Mouse (Mus musculus): ENCODE data around the gene Syn3. TPM values are rescaled to one million over a fixed set of nuclear protein-coding genes. Genes with fewer than 3 reads are reported as not detected.

Gene Syn3
- total RNA-seq, 1 experiment: 1.5 TPM

DNA sequence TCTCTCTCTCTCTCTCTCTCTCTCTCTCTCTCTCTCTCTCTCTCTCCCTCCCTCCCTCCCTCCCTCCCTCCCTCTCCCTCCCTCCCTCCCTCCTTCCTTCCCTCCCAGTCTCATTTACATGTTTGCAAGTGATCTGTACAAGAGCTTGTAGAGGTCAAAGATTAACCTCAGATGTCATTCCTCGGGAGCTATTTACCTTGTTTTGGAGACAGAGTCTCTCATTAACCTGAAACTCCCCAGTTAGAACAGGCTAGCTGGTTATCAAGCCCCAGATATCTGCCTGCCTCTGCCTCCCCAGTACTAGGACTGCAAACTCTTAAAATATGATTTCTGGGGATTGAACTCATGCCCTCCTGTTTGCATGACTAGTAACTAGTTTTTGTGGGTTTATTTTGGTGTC lies 348.6 kb downstream of the Syn3 start:
- Histone ChIP-seq H3K36me3 (ENCODE audit: control insufficient read depth, insufficient read depth, low read length, poor library complexity, severe bottlenecking) (no peaks in the 10 kb centered on the region), H3K4me1 (ENCODE audit: control insufficient read depth in 2 of 2, insufficient read depth in 2 of 2, low read length in 2 of 2, poor library complexity in 1 of 2) (no peaks in the 10 kb centered on the region), H3K9ac (ENCODE audit: insufficient read depth, low read depth, low read length, poor library complexity, severe bottlenecking) (no peak overlapping the region), H3K9me3 (ENCODE audit: control insufficient read depth, insufficient read depth, low read depth, low read length) (no peaks in the 10 kb centered on the region), H3K27ac (ENCODE audit: insufficient read depth, low read depth, low read length, poor library complexity, severe bottlenecking) (no peak overlapping the region), H3K4me3 (ENCODE audit: insufficient read depth in 1 of 2, low read depth in 1 of 2, low read length in 2 of 2, poor library complexity in 1 of 2, severe bottlenecking in 1 of 2) (no peak overlapping the region)
- in situ Hi-C loops (cut with MboI; ENCODE audit: low sequenced_read_pairs in 2 of 2, unreplicated experiment in 2 of 2): no loop called here
- DNase-seq (ENCODE audit: low read depth, low spot score): no peak
- TF ChIP-seq CHD2 (IDR thresholded peaks at IDR 0.05; ENCODE audit: low read depth, low read length): no peak
- no peak for TF ChIP-seq HCFC1 (IDR thresholded peaks at IDR 0.05; ENCODE audit: borderline replicate concordance, insufficient read depth, low read length)
- no peak for TF ChIP-seq ZNF384 (IDR thresholded peaks at IDR 0.05; ENCODE audit: low read depth, low read length)
- no peak for TF ChIP-seq ZC3H11A (IDR thresholded peaks at IDR 0.05; ENCODE audit: borderline replicate concordance, low read depth, low read length)
- no peak for TF ChIP-seq MAFK (IDR thresholded peaks at IDR 0.05; ENCODE audit: insufficient read depth, low read depth, low read length)

DNA sequence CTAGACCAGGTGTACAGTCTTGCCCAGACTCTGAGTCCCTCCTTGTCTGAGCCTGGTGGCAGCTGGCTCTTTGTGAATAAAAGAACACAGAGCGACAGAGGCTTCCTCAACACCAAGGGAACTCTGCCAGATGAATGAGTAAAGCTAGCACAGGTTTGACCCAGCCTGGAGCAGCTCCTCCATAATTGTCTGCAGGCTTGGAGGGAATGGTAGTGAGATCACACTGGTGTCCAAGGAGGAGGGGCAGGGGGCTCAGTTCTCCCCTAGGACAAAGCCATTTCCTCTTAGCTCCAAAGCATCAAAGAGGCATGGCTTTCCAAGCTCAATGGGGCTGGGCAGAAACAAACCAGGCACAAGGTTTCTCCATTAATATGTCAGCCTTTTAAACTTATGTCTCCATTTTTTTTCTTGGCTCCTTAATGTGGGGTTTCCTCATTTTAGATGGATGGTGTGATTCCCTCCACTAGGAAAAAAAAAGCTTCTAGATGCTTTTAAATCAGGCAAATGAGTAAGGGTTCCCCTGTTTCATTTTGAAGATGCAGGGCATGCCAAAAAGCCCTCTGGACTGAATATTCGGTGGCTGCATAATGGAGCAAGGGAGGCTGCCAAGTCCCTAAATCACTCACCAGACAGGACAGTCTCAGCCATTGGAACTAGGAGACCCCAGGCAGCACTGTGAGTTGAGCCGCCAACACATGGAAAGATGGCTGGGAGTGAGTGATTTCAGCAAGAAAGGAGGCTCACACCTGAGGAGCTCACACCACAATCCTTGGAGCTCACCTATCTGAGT lies 349.5 kb downstream of the Syn3 start:
- Histone ChIP-seq H3K4me1 (ENCODE audit: control insufficient read depth in 2 of 2, insufficient read depth in 2 of 2, low read length in 2 of 2, poor library complexity in 1 of 2) (no peaks in the 10 kb centered on the region), H3K36me3 (ENCODE audit: control insufficient read depth, insufficient read depth, low read length, poor library complexity, severe bottlenecking) (no peaks in the 10 kb centered on the region), H3K4me3 (ENCODE audit: insufficient read depth in 1 of 2, low read depth in 1 of 2, low read length in 2 of 2, poor library complexity in 1 of 2, severe bottlenecking in 1 of 2) (no peak overlapping the region), H3K9me3 (ENCODE audit: control insufficient read depth, insufficient read depth, low read depth, low read length) (no peaks in the 10 kb centered on the region), H3K27ac (ENCODE audit: insufficient read depth, low read depth, low read length, poor library complexity, severe bottlenecking) (no peak overlapping the region), H3K9ac (ENCODE audit: insufficient read depth, low read depth, low read length, poor library complexity, severe bottlenecking) (no peak overlapping the region)
- in situ Hi-C loops (cut with MboI; ENCODE audit: low sequenced_read_pairs in 2 of 2, unreplicated experiment in 2 of 2): no loop called here
- TF ChIP-seq MAFK (IDR thresholded peaks at IDR 0.05; ENCODE audit: insufficient read depth, low read depth, low read length) (no peak), ZC3H11A (IDR thresholded peaks at IDR 0.05; ENCODE audit: borderline replicate concordance, low read depth, low read length) (no peak), HCFC1 (IDR thresholded peaks at IDR 0.05; ENCODE audit: borderline replicate concordance, insufficient read depth, low read length) (no peak)
- no peak for DNase-seq (ENCODE audit: low read depth, low spot score)

DNA sequence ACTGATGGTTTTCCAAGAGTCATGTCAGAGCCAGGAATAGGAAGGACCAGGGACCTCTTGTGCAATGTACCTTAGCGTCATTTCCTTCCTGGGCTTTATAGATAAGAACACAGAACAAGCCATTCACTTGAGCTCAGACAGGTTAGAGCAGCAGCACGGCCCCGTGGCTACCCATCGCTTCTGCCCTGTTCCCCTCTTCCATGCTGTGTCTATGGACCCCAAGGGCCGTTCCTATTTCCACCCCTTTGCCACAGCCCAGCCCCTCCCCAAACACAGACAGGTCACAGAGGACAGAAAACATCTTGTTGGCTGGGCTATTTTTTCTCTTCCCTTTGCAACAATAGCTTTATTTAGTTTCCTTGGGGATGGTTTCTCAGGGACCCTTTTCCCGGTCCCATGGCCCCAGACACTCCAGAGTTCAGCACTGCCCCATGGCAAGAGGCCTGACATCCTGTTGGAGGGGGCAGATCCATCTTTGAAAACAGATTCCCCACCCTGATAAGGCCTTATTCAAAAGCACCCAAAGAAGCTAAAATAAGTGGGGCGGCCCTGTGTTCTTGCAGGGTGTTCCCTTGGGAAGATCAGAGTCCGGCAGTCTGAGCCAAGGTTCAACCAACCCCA lies 359.5 kb downstream of the Syn3 start:
- in situ Hi-C loops (cut with MboI; ENCODE audit: low sequenced_read_pairs in 2 of 2, unreplicated experiment in 2 of 2): no loop called here
- no peak overlapping the region for H3K27ac ChIP-seq (ENCODE audit: insufficient read depth, low read depth, low read length, poor library complexity, severe bottlenecking)

DNA sequence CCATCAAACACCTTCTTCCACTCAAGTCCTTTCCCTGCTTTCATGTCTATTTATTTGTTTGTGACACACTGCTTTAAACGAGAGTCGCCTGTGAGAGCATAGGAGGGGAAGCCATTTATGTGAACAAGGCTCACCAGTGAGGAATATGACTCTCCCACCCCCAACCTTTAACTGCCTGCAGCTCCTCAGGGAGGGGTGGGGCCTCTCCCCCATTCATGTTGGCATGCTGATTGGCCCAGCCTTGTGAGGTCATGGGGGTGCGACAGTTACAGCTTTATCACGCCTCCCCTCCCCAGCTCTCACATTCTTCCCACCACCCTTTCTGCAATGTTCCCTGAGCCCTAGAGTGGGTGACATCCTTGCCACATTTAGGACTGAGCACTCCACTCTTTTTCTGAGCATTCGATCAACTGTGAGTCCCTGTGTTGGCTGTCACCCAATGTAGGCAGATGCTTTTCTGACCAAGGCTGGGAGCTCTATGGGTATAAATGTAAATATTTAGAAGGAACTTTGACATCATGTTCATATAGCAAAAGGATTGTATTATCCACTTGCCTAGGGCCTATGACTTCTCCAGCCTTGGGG lies 361.0 kb downstream of the Syn3 start:
- Histone ChIP-seq H3K9me3 (ENCODE audit: control insufficient read depth, insufficient read depth, low read depth, low read length) (no peaks in the 10 kb centered on the region), H3K9ac (ENCODE audit: insufficient read depth, low read depth, low read length, poor library complexity, severe bottlenecking) (no peak overlapping the region), H3K4me1 (ENCODE audit: control insufficient read depth in 2 of 2, insufficient read depth in 2 of 2, low read length in 2 of 2, poor library complexity in 1 of 2) (no peaks in the 10 kb centered on the region), H3K4me3 (ENCODE audit: insufficient read depth in 1 of 2, low read depth in 1 of 2, low read length in 2 of 2, poor library complexity in 1 of 2, severe bottlenecking in 1 of 2) (no peak overlapping the region), H3K27ac (ENCODE audit: insufficient read depth, low read depth, low read length, poor library complexity, severe bottlenecking) (no peak overlapping the region), H3K36me3 (ENCODE audit: control insufficient read depth, insufficient read depth, low read length, poor library complexity, severe bottlenecking) (no peaks in the 10 kb centered on the region)
- in situ Hi-C loops (cut with MboI; ENCODE audit: low sequenced_read_pairs in 2 of 2, unreplicated experiment in 2 of 2): no loop called here
- no peak for TF ChIP-seq ZC3H11A (IDR thresholded peaks at IDR 0.05; ENCODE audit: borderline replicate concordance, low read depth, low read length)
- no peak for TF ChIP-seq HCFC1 (IDR thresholded peaks at IDR 0.05; ENCODE audit: borderline replicate concordance, insufficient read depth, low read length)
- TF ChIP-seq ZNF384 (IDR thresholded peaks at IDR 0.05; ENCODE audit: low read depth, low read length): no peak
- no peak for TF ChIP-seq MAFK (IDR thresholded peaks at IDR 0.05; ENCODE audit: insufficient read depth, low read depth, low read length)
- TF ChIP-seq CHD2 (IDR thresholded peaks at IDR 0.05; ENCODE audit: low read depth, low read length): no peak
- DNase-seq (ENCODE audit: low read depth, low spot score): no peak

More for the DNA sequence above, 359.5 kb downstream of the Syn3 start:
- Histone ChIP-seq H3K9me3 (ENCODE audit: control insufficient read depth, insufficient read depth, low read depth, low read length) (no peaks in the 10 kb centered on the region), H3K9ac (ENCODE audit: insufficient read depth, low read depth, low read length, poor library complexity, severe bottlenecking) (no peak overlapping the region), H3K4me1 (ENCODE audit: control insufficient read depth in 2 of 2, insufficient read depth in 2 of 2, low read length in 2 of 2, poor library complexity in 1 of 2) (no peaks in the 10 kb centered on the region), H3K36me3 (ENCODE audit: control insufficient read depth, insufficient read depth, low read length, poor library complexity, severe bottlenecking) (no peaks in the 10 kb centered on the region), H3K4me3 (ENCODE audit: insufficient read depth in 1 of 2, low read depth in 1 of 2, low read length in 2 of 2, poor library complexity in 1 of 2, severe bottlenecking in 1 of 2) (no peak overlapping the region)
- TF ChIP-seq ZC3H11A (IDR thresholded peaks at IDR 0.05; ENCODE audit: borderline replicate concordance, low read depth, low read length): no peak
- TF ChIP-seq MAFK (IDR thresholded peaks at IDR 0.05; ENCODE audit: insufficient read depth, low read depth, low read length): no peak
- TF ChIP-seq CHD2 (IDR thresholded peaks at IDR 0.05; ENCODE audit: low read depth, low read length): no peak
- TF ChIP-seq ZNF384 (IDR thresholded peaks at IDR 0.05; ENCODE audit: low read depth, low read length): no peak
- no peak for TF ChIP-seq HCFC1 (IDR thresholded peaks at IDR 0.05; ENCODE audit: borderline replicate concordance, insufficient read depth, low read length)
- no peak for DNase-seq (ENCODE audit: low read depth, low spot score)
